Mouse (Mus musculus) adrenal gland, adult 10 weeks (tissue): Measurements from ENCODE around the gene Zfp948. TPM values are rescaled to one million over a fixed set of nuclear protein-coding genes. Genes with fewer than 3 reads are reported as not detected.

Source experiments
- polyA plus RNA-seq: library from polyadenylated mRNA; stranded (reverse); fragments of 350-450 nt; fragmentation: Illumina TruSeq; extraction: RNeasy Lipid Tissue Mini Kit (QIAGEN cat#74804); gene quantifications from one replicate; pipeline ENCODE4 v1.2.3, GENCODE M21; 2014; ENCODE audit warnings: low read depth, low replicate concordance

The Zfp948 gene
- 40.9 TPM for polyA plus RNA-seq

DNA sequence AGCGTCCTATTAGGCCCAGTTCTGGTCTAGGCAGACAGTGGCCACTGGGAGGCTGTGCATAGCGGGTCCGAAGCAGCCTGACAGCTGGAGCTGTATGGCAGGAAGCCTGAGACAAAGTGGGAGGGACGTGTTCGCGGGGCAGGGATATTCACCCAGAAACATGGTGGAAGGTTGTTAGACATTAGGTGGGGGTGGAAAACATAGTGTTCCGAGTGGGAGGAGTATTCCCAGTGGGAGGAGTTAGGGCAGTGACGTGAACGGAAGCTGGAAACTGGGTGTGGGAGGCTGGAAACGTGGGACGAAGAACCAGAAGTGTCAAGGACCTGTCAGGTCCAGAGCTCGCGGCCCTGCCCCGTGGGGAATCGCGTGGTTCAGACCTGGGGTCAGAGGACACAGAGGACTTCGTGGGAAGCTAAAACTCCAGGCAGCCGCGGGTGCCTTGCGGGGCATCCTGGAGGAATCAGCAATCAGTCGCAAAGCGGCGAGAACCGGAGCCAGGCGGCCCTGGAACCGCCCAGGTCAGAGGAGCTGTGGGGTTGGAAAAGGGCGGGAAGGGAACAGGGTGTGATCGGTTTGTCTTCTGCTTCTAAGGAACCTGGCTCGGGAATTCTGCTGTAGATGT, at the start of gene Zfp948:
Gene Zfp948 (plus strand): TSS at position 281 of the 622 bp plus-strand sequence.

DNA sequence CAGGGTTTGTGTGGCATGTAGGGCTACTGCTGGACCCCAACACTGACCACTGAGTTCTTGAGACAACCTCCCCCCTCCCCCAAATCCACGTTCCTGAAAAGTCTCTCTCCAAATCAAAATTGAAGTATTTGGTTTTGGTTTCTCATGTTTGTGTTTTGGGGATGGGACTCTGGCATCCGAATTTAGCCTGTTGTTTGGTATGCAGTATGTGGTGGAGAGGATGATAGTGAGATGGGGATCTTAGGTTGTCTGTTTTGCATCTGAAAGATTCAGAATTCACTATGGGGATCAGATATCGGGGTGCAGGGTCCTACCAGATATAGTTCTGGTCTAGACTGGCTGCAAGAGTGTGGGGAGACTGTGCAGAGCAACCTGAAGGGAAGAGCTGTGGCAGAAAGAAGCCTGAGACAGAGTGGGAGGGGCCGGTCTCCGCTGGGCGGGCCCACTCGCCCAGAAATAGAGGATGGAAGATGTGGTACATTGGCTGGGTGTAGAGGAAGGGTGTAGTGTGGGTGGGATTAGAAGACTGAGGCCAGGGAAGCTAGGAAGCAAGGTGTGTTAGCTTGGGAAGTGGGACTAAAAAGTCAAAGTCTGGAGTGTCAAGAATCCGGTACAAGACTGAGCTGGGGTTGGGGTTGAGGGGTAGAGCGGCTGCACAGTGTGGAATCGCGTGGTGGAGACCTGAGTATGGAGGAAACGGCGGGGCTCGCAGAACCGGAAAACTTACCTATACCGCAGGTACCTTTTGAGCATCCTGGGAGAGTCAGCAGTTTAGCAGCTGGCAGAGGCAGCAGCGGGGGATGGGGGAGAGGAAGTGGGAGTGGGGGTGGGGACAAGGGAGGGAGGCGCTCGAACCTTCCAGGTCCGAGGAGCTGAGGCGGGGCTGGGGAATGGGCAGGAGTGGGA, 31.5 kb upstream of the Zfp948 start, which contains the start of gene Zfp52:
Gene Zfp52 (plus strand): TSS at position 444 of the 906 bp plus-strand sequence.

Other genes with a start within 250 kb of the Zfp948 start
- gene Zfp677, start 183.3 kb upstream of the Zfp948 start, polyA plus RNA-seq, result 34.0 TPM
- 21.3 TPM for gene Zfp54, start 143.8 kb upstream of the Zfp948 start, polyA plus RNA-seq
- 45.0 TPM for gene Zfp51, start 116.6 kb upstream of the Zfp948 start, polyA plus RNA-seq
- 21.7 TPM for gene Zfp53, start 78.0 kb upstream of the Zfp948 start, polyA plus RNA-seq
- gene Zfp52, start 31.5 kb upstream of the Zfp948 start, polyA plus RNA-seq, result 230 TPM
- 38.8 TPM for gene Zfp983, start 83.6 kb downstream of the Zfp948 start, polyA plus RNA-seq
- gene Gm10226, start 124.9 kb downstream of the Zfp948 start, polyA plus RNA-seq, result 49.7 TPM
- 27.3 TPM for gene Zfp760, start 140.7 kb downstream of the Zfp948 start, polyA plus RNA-seq
- 30.1 TPM for gene Zfp229, start 163.8 kb downstream of the Zfp948 start, polyA plus RNA-seq